Mouse (Mus musculus) stomach, postnatal 0 days (tissue): ENCODE data around the gene Cd247. TPM values are rescaled to one million over a fixed set of nuclear protein-coding genes. Genes with fewer than 3 reads are reported as not detected.
A peak's percentile ranks its signal among the peaks of the same experiment; 100 is the strongest.

ENCODE experiments used
- ATAC-seq: fragments of 200-750 bp; cut with Nextera tagmentation; 2 replicates; pipeline ENCODE4 v1.8.0; 2017; ENCODE audit not compliant: low FRiP score, low TSS enrichment
- DNase-seq: peaks from one replicate; pipeline ENCODE4 v3.0.0-alpha.2; 2016; ENCODE audit warnings: low spot score
- H3K27ac ChIP-seq: fragments of 300-500 bp; sonication (generic); replicated peaks from 2 replicates; pipeline ENCODE4 v1.5.1; 2014; ENCODE audit warnings: mild to moderate bottlenecking, control low read depth
- H3K27me3 ChIP-seq: fragments of 300-500 bp; sonication (generic); 2 replicates; pipeline ENCODE4 v1.6.1; 2014; ENCODE audit warnings: low read length; ENCODE audit not compliant: control insufficient read depth, insufficient read depth
- H3K36me3 ChIP-seq: fragments of 300-500 bp; sonication (generic); 2 replicates; pipeline ENCODE4 v1.6.1; 2014; ENCODE audit warnings: low read length, mixed read lengths; ENCODE audit not compliant: control insufficient read depth, insufficient read depth
- H3K4me1 ChIP-seq: fragments of 300-500 bp; sonication (generic); replicated peaks from 2 replicates; pipeline ENCODE4 v1.6.1; 2014; ENCODE audit warnings: antibody characterized with exemption; ENCODE audit not compliant: control insufficient read depth, insufficient read depth
- H3K4me2 ChIP-seq: fragments of 300-500 bp; sonication (generic); replicated peaks from 2 replicates; pipeline ENCODE4 v1.6.1; 2014; ENCODE audit warnings: low read depth, mild to moderate bottlenecking, control low read depth, moderate library complexity
- H3K4me3 ChIP-seq: fragments of 300-500 bp; sonication (generic); 2 replicates; pipeline ENCODE4 v1.5.1; 2014; ENCODE audit warnings: low read depth, low read length, control low read depth
- H3K9ac ChIP-seq: fragments of 300-500 bp; sonication (generic); 2 replicates; pipeline ENCODE4 v1.6.1; 2014; ENCODE audit warnings: mild to moderate bottlenecking, low read length, control low read depth, mixed read lengths
- H3K9me3 ChIP-seq: fragments of 300-500 bp; sonication (generic); 2 replicates; pipeline ENCODE4 v1.6.1; 2016; ENCODE audit warnings: low read length; ENCODE audit not compliant: control insufficient read depth
- CTCF ChIP-seq: IDR thresholded peaks from 2 replicates; pipeline ENCODE4 v1.5.1; 2016; ENCODE audit warnings: antibody characterized with exemption, low read depth, mild to moderate bottlenecking, moderate library complexity
- EP300 ChIP-seq: optimal IDR thresholded peaks from 2 replicates; pipeline ENCODE3; 2016; ENCODE audit warnings: antibody characterized with exemption
- WGBS: fragments of 180-500 bp; shearing (Covaris S2); extraction: QIAGEN DNeasy Blood & Tissue Kit; methylation state at CpG from one replicate; pipeline ENCODE4 v1.1.7; 2014; 5-methylcytosine and 5-hydroxymethylcytosine counted together
- polyA plus RNA-seq: library from polyadenylated mRNA; unstranded; fragments of >200 nt; fragmentation: Nextera tagmentation; extraction: Ambion mirVana; gene quantifications from 2 replicates; pipeline ENCODE4 v1.2.1, GENCODE M21; 2015

The Cd247 gene
- polyA plus RNA-seq, 1 experiment from 2014 or later, result 0.24 TPM

- no peaks in the 10 kb centered on the region for H3K4me1 ChIP-seq
- TF ChIP-seq CTCF (peak; percentile 72), EP300 (no peak)
- peak overlapping the region; percentile 62 for H3K4me2 ChIP-seq
- 6% methylated on average over 13 of the region's 13 CpGs for WGBS
- peak overlapping the region; percentile 27; the same call in 1 of the 2 replicates for H3K9ac ChIP-seq
- no peaks in the 10 kb centered on the region for H3K27me3 ChIP-seq
- DNase-seq (peak; percentile 26), ATAC-seq (peak; percentile 69)
- peak overlapping the region; percentile 35 for H3K4me3 ChIP-seq
- H3K27ac ChIP-seq, result no peak overlapping the region
- H3K36me3 ChIP-seq, result no peaks in the 10 kb centered on the region
- no peaks in the 10 kb centered on the region for H3K9me3 ChIP-seq
Measured at GRCm38 (mm10) chr1:165779954-165780585, 8.4 kb upstream of the Cd247 start.

GRCm38 (mm10) chr1:165780586-165781111 lies 7.8 kb upstream of the Cd247 start:
- Histone ChIP-seq H3K9ac (no peak overlapping the region; the same call in 1 of the 2 replicates), H3K27me3 (no peaks in the 10 kb centered on the region), H3K4me2 (peak overlapping the region; percentile 62), H3K4me3 (peak overlapping the region; percentile 35), H3K9me3 (no peaks in the 10 kb centered on the region), H3K27ac (no peak overlapping the region), H3K36me3 (no peaks in the 10 kb centered on the region), H3K4me1 (no peaks in the 10 kb centered on the region)
- WGBS, result 10% methylated on average over 20 of the region's 20 CpGs
- TF ChIP-seq EP300 (no peak), CTCF (peak; percentile 91)
- peak; percentile 60 for ATAC-seq
- peak; percentile 29 for DNase-seq

- DNase-seq, result no peak
- TF ChIP-seq CTCF (no peak), EP300 (no peak)
- no peaks in the 10 kb centered on the region for H3K27me3 ChIP-seq
- no peak overlapping the region for H3K9ac ChIP-seq
- 79% methylated on average over 9 of the region's 9 CpGs for WGBS
- no peak for ATAC-seq
- no peaks in the 10 kb centered on the region for H3K9me3 ChIP-seq
- no peak overlapping the region for H3K4me2 ChIP-seq
- H3K4me1 ChIP-seq, result no peaks in the 10 kb centered on the region
- no peaks in the 10 kb centered on the region for H3K36me3 ChIP-seq
- no peak overlapping the region for H3K27ac ChIP-seq
- H3K4me3 ChIP-seq, result no peak overlapping the region
Measured at GRCm38 (mm10) chr1:165781426-165781825, 7.1 kb upstream of the Cd247 start.

- ATAC-seq (no peak), DNase-seq (no peak)
- Histone ChIP-seq H3K4me1 (no peaks in the 10 kb centered on the region), H3K4me3 (no peak overlapping the region), H3K9me3 (no peaks in the 10 kb centered on the region), H3K9ac (no peak overlapping the region), H3K27ac (no peak overlapping the region), H3K4me2 (no peak overlapping the region), H3K27me3 (no peaks in the 10 kb centered on the region), H3K36me3 (no peaks in the 10 kb centered on the region)
- TF ChIP-seq CTCF, result no peak
- 88% methylated on average over 12 of the region's 12 CpGs for WGBS
Measured at GRCm38 (mm10) chr1:165781911-165782310, 6.6 kb upstream of the Cd247 start.

GRCm38 (mm10) chr1:165786296-165786695 lies 2.2 kb upstream of the Cd247 start:
- WGBS, result 29% methylated on average over 11 of the region's 11 CpGs
- no peak overlapping the region for H3K9ac ChIP-seq
- H3K9me3 ChIP-seq, result no peaks in the 10 kb centered on the region
- no peaks in the 10 kb centered on the region for H3K4me1 ChIP-seq
- H3K4me3 ChIP-seq, result no peak overlapping the region
- no peaks in the 10 kb centered on the region for H3K36me3 ChIP-seq
- 0 out of 2 replicates have a peak overlapping the region, but pooled peaks have one; percentile 11 for H3K4me2 ChIP-seq
- DNase-seq, result no peak
- H3K27ac ChIP-seq, result no peak overlapping the region
- no peaks in the 10 kb centered on the region for H3K27me3 ChIP-seq
- ATAC-seq, result no peak
- TF ChIP-seq EP300, result no peak
- TF ChIP-seq CTCF, result no peak

- Histone ChIP-seq H3K9me3 (no peaks in the 10 kb centered on the region), H3K36me3 (no peaks in the 10 kb centered on the region), H3K27me3 (no peaks in the 10 kb centered on the region), H3K4me3 (no peak overlapping the region), H3K4me1 (no peaks in the 10 kb centered on the region), H3K9ac (no peak overlapping the region), H3K4me2 (no peak overlapping the region), H3K27ac (no peak overlapping the region)
- 88% methylated on average over 17 of the region's 17 CpGs for WGBS
- TF ChIP-seq EP300, result no peak
- no peak for TF ChIP-seq CTCF
- ATAC-seq, result no peak
- DNase-seq, result no peak
Measured at GRCm38 (mm10) chr1:165789066-165789660, 682 bp downstream of the Cd247 start.
